Mouse (Mus musculus) embryonic fibroblast, embryonic 13.5 days (primary cell): Measurements from ENCODE around the gene Cyb5d2.

Source experiments
- CTCF ChIP-seq: IDR thresholded peaks from 2 replicates; pipeline ENCODE4 v1.5.1; 2011; ENCODE audit warnings: mild to moderate bottlenecking, control low read depth, low read length, moderate library complexity, borderline replicate concordance; ENCODE audit not compliant: insufficient read depth
- POLR2A ChIP-seq: IDR thresholded peaks from 2 replicates; pipeline ENCODE4 v1.6.1; 2011; ENCODE audit warnings: low read depth, mild to moderate bottlenecking, control low read depth, low read length, moderate library complexity

GRCm38 (mm10) chr11:72801182-72801581 is 5.2 kb upstream of the Cyb5d2 start:
- no peak for TF ChIP-seq CTCF
- no peak for TF ChIP-seq POLR2A
